Mouse (Mus musculus) midbrain, embryonic 11.5 days (tissue): ENCODE results near the gene Arhgap15. TPM values are rescaled to one million over a fixed set of nuclear protein-coding genes. Genes with fewer than 3 reads are reported as not detected.

Source experiments
- ATAC-seq: fragments of 200-750 bp; cut with Nextera tagmentation; 2 replicates; pipeline ENCODE4 v1.8.0; 2017; ENCODE audit warnings: moderate TSS enrichment, moderate library complexity; ENCODE audit not compliant: low FRiP score
- DNase-seq: peaks from one replicate; pipeline ENCODE4 v3.0.0; 2015; ENCODE audit warnings: low spot score; ENCODE audit errors: missing footprints
- H3K27ac ChIP-seq: fragments of 300-500 bp; sonication (generic); 2 replicates; pipeline ENCODE4 v1.5.1; 2014; ENCODE audit warnings: low read depth, low read length
- H3K27me3 ChIP-seq: fragments of 300-500 bp; sonication (generic); 2 replicates; pipeline ENCODE4 v1.6.1; 2014; ENCODE audit warnings: mild to moderate bottlenecking, low read length, moderate library complexity, mixed read lengths; ENCODE audit not compliant: control insufficient read depth, insufficient read depth
- H3K36me3 ChIP-seq: fragments of 300-500 bp; sonication (generic); 2 replicates; pipeline ENCODE4 v1.6.1; 2014; ENCODE audit warnings: mild to moderate bottlenecking, low read length, moderate library complexity, mixed read lengths; ENCODE audit not compliant: control insufficient read depth, insufficient read depth
- H3K4me1 ChIP-seq: fragments of 300-500 bp; sonication (generic); 2 replicates; pipeline ENCODE4 v1.6.1; 2014; ENCODE audit warnings: low read length; ENCODE audit not compliant: control insufficient read depth, insufficient read depth
- H3K4me2 ChIP-seq: fragments of 300-500 bp; sonication (generic); 2 replicates; pipeline ENCODE4 v1.6.1; 2014; ENCODE audit warnings: mild to moderate bottlenecking, moderate library complexity
- H3K4me3 ChIP-seq: fragments of 300-500 bp; sonication (generic); 2 replicates; pipeline ENCODE4 v1.5.1; 2014; ENCODE audit warnings: low read depth, low read length
- H3K9ac ChIP-seq: fragments of 300-500 bp; sonication (generic); 2 replicates; pipeline ENCODE4 v1.6.1; 2014; ENCODE audit warnings: low read length
- H3K9me3 ChIP-seq: fragments of 300-500 bp; sonication (generic); 2 replicates; pipeline ENCODE4 v1.6.1; 2016; ENCODE audit warnings: low read length; ENCODE audit not compliant: control insufficient read depth
- whole genome bisulfite sequencing: fragments of 180-500 bp; shearing (Covaris S2); extraction: QIAGEN DNeasy Blood & Tissue Kit; methylation state at CpG from one replicate; pipeline ENCODE4 v1.1.7; 2014; 5-methylcytosine and 5-hydroxymethylcytosine counted together
- polyA plus RNA-seq: library from polyadenylated mRNA; unstranded; fragments of >200 nt; fragmentation: Nextera tagmentation; extraction: Ambion mirVana; gene quantifications from 2 replicates; pipeline ENCODE4 v1.2.1, GENCODE M21; 2014

Arhgap15 gene
- polyA plus RNA-seq, 1 experiment from 2014 or later: 0.52 TPM

DNA sequence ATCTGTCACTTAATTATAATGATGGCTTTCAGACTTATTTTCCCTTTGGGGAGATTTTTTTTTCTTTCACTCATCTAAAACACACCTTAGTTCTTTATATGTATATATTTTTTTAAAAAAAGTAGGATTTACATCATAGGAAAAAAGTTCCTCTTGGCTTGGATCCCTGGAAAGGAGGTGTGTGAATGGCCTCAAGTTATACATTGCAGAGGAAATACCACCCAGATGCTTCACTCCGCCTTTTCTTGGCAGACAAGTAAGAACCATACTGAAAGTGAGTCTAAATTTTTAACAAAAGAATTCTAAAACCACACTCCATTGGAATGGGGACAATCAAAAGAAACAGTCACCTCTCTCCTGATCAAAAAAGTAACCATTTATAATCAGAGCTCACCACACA lies 560.9 kb downstream of the Arhgap15 start:
- Histone ChIP-seq H3K27ac (no peak overlapping the region), H3K4me2 (no peak overlapping the region), H3K9ac (no peak overlapping the region), H3K36me3 (no peaks in the 10 kb centered on the region), H3K4me3 (no peak overlapping the region), H3K4me1 (peaks cover 12% of the 10 kb centered on the region), H3K9me3 (no peaks in the 10 kb centered on the region), H3K27me3 (no peaks in the 10 kb centered on the region)
- 94% methylated on average over 1 of the region's 1 CpGs for WGBS
- no peak for ATAC-seq
- no peak for DNase-seq

GRCm38 (mm10) chr2:44310095-44310748 lies 561.6 kb downstream of the Arhgap15 start:
- no peak for DNase-seq
- Histone ChIP-seq H3K9ac (no peak overlapping the region), H3K36me3 (no peaks in the 10 kb centered on the region), H3K27ac (no peak overlapping the region), H3K27me3 (no peaks in the 10 kb centered on the region), H3K4me3 (no peak overlapping the region), H3K4me1 (peaks cover 7% of the 10 kb centered on the region), H3K4me2 (no peak overlapping the region), H3K9me3 (no peaks in the 10 kb centered on the region)
- 92% methylated on average over 11 of the region's 11 CpGs for WGBS
- no peak for ATAC-seq

DNA sequence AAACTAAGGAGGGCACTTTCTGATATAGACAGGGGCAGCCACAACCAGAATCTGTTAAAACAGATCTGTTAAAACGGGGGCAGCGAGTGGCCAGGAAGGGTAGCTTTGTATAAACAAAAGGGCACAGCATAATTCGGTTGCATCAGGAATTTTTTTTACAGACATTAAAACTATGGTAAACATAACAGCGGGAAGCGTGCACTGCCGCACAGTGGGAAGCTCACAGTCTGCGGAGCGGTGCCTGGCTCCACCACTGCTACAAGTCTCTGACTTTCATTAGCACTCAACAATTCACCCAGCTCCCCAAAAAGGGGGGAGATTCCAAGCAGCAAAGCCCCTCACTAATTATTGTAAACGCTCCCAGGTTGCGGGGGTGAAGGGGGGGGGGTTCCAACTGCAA lies 562.6 kb downstream of the Arhgap15 start:
- no peaks in the 10 kb centered on the region for H3K27me3 ChIP-seq
- peak overlapping the region; percentile 14; the same call in 1 of the 2 replicates for H3K9ac ChIP-seq
- peaks cover 7% of the 10 kb centered on the region for H3K4me1 ChIP-seq
- DNase-seq (peak; percentile 90), ATAC-seq (peak; percentile 77; the same call in 1 of the 2 replicates)
- no peak overlapping the region for H3K27ac ChIP-seq
- no peaks in the 10 kb centered on the region for H3K36me3 ChIP-seq
- WGBS: 6% methylated on average over 10 of the region's 10 CpGs
- H3K4me3 ChIP-seq: no peak overlapping the region; the same call in 1 of the 2 replicates
- H3K4me2 ChIP-seq: peak overlapping the region; percentile 37
- no peaks in the 10 kb centered on the region for H3K9me3 ChIP-seq

DNA sequence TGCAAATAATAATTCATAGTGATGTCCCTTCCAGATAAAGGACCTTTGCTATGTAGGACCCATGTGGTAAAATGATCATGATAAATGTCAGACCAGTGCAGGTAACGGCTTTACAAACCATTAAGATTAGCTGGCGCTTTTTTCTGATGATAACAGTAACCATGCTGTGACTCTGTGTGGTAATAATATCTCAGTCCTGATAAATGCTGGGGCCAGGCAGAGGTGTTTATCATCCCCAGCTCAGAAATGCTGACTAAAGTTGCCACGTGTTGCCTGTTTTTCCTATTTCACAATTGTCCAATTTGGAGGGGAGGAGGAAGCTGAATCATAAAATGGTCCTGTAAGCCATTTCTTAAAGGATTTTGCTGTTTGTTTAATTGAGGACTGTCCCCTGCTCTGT lies 564.9 kb downstream of the Arhgap15 start:
- no peak overlapping the region for H3K27ac ChIP-seq
- ATAC-seq (no peak), DNase-seq (no peak)
- peaks cover 7% of the 10 kb centered on the region for H3K4me1 ChIP-seq
- no peaks in the 10 kb centered on the region for H3K27me3 ChIP-seq
- 86% methylated on average over 3 of the region's 3 CpGs for WGBS
- no peak overlapping the region for H3K4me3 ChIP-seq
- H3K9ac ChIP-seq: no peak overlapping the region
- no peaks in the 10 kb centered on the region for H3K9me3 ChIP-seq
- no peaks in the 10 kb centered on the region for H3K36me3 ChIP-seq
- H3K4me2 ChIP-seq: no peak overlapping the region

DNA sequence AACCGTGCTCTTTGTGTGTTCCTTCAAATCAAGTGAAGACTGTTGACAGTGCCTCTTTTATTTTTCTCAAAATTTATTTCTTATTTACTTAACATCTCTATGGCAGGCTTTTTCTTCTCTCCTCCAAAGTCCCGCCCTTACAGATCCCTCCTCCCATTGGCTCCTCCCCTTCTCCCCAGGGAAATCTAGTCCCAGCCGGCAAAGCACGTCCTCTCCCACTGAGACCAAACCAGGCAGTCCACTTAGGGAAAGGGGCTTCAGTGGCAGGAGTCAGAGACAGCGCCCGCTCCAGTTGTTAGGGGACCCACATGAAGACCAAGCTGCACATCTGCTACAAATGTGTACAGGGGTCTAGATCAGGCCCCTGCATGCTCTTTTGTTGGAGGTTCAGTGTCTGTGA lies 569.8 kb downstream of the Arhgap15 start:
- Histone ChIP-seq H3K27me3 (no peaks in the 10 kb centered on the region), H3K9me3 (no peaks in the 10 kb centered on the region), H3K36me3 (no peaks in the 10 kb centered on the region), H3K4me2 (no peak overlapping the region), H3K4me3 (no peak overlapping the region), H3K27ac (no peak overlapping the region), H3K9ac (no peak overlapping the region), H3K4me1 (no peaks in the 10 kb centered on the region)
- ATAC-seq (no peak), DNase-seq (no peak)
- WGBS: 67% methylated on average over 6 of the region's 6 CpGs

GRCm38 (mm10) chr2:44319479-44319878 lies 570.9 kb downstream of the Arhgap15 start:
- WGBS: 95% methylated on average over 4 of the region's 4 CpGs
- no peak for ATAC-seq
- Histone ChIP-seq H3K4me2 (no peak overlapping the region), H3K4me1 (no peaks in the 10 kb centered on the region), H3K36me3 (no peaks in the 10 kb centered on the region), H3K4me3 (no peak overlapping the region), H3K9ac (no peak overlapping the region), H3K27ac (no peak overlapping the region), H3K9me3 (no peaks in the 10 kb centered on the region), H3K27me3 (no peaks in the 10 kb centered on the region)
- no peak for DNase-seq

DNA sequence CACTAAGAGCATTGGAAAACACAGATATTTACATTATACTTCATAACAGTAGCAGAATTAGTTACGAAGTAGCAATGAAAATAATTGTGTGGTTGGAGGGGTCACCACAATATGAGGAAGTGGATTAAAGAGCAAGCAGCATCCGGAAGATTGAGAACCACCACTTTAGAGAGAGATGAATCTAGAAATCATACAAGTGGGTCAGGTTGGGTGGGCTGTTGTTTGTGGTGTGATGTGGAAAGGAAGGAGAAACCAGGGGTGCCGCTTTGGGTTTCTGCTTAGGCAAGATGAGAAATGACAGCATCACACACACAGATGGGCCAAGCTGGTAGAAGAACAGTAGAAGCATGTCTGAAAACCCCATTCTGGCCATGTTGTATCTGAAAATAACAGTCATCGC lies 575.2 kb downstream of the Arhgap15 start:
- ATAC-seq: no peak
- WGBS: 96% methylated on average over 4 of the region's 4 CpGs

DNA sequence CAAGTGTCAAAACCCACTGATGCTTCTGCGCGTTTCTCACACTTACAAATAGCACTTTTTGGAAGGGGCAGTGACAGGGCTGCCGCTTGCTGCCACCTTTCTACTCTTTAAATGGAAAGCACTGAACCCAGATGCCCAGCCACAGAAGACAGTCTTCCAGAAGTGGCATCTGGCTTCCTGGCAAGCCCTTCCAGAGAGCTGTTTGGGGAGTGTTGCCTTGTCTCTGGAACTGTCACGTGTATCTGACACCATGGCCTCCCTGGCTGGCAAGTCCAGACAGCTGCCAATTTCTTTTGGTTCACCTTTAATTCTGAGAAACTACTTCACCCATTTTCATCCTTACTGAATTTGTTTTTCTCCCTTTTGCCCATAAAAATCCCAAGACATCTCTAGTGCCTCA lies 584.7 kb downstream of the Arhgap15 start:
- Histone ChIP-seq H3K4me3 (no peak overlapping the region), H3K27me3 (no peaks in the 10 kb centered on the region), H3K4me1 (no peaks in the 10 kb centered on the region), H3K9me3 (no peaks in the 10 kb centered on the region), H3K27ac (no peak overlapping the region), H3K9ac (no peak overlapping the region), H3K4me2 (no peak overlapping the region), H3K36me3 (no peaks in the 10 kb centered on the region)
- DNase-seq: no peak
- ATAC-seq: no peak
- 94% methylated on average over 4 of the region's 4 CpGs for WGBS

More for the DNA sequence above, 575.2 kb downstream of the Arhgap15 start:
- no peak overlapping the region for H3K4me3 ChIP-seq
- H3K9me3 ChIP-seq: no peaks in the 10 kb centered on the region
- no peak for DNase-seq
- no peak overlapping the region for H3K4me2 ChIP-seq
- H3K36me3 ChIP-seq: no peaks in the 10 kb centered on the region
- H3K27ac ChIP-seq: no peak overlapping the region
- H3K27me3 ChIP-seq: no peaks in the 10 kb centered on the region
- no peaks in the 10 kb centered on the region for H3K4me1 ChIP-seq
- no peak overlapping the region for H3K9ac ChIP-seq

DNA sequence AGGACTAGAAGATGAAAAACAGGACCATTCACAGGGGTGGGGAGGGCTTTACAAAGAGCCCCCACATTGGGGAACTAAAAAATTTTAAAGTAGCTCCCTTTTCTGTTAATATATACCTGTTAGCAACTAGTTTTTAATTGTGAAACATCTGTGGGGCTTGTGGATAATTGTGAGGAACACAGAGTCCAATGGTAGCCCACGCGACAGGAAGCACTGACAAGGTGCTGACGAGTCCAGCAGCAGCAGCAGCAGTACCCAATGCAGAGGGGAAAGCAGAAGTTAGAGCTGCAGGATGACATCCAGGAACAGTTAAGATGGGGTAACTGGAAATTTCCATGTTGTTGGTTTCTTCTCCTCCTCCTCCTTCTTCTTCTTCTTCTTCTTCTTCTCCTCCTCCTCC lies 585.4 kb downstream of the Arhgap15 start:
- DNase-seq: no peak
- H3K4me1 ChIP-seq: no peaks in the 10 kb centered on the region
- H3K9ac ChIP-seq: no peak overlapping the region
- 79% methylated on average over 3 of the region's 3 CpGs for WGBS
- H3K27me3 ChIP-seq: no peaks in the 10 kb centered on the region
- H3K36me3 ChIP-seq: no peaks in the 10 kb centered on the region
- H3K27ac ChIP-seq: no peak overlapping the region
- H3K4me3 ChIP-seq: no peak overlapping the region
- no peak for ATAC-seq
- no peaks in the 10 kb centered on the region for H3K9me3 ChIP-seq
- no peak overlapping the region for H3K4me2 ChIP-seq
